ENCODE assay signal across 8 mouse cellular contexts in genomic region chr17:24549618-24550415, GRCm38 (mm10). TPM values are rescaled to one million over a fixed set of nuclear protein-coding genes. Genes with fewer than 3 reads are reported as not detected.
DNase-seq lines count a peak whose midpoint lies in the region; ATAC-seq lines count a peak whose summit lies in the region.

Pkd1 (plus strand) TSS chr17:24549834.

- H3K4me1 ChIP-seq in heart, embryonic 10.5 days: peaks cover 23% of the 10 kb centered on the region
- peaks cover 35% of the 10 kb centered on the region for H3K4me1 ChIP-seq in kidney, embryonic 15.5 days

- H3K9ac ChIP-seq in kidney, embryonic 15.5 days: peak within 1 kb of the TSS; percentile 95

- peaks cover 4% of the 10 kb centered on the region for H3K36me3 ChIP-seq in heart, embryonic 10.5 days
- H3K36me3 ChIP-seq in kidney, embryonic 15.5 days: no peaks in the 10 kb centered on the region

- peak within 1 kb of the TSS; percentile 86 for H3K4me3 ChIP-seq in heart, embryonic 10.5 days
- H3K4me3 ChIP-seq in kidney, embryonic 15.5 days (replicated peaks): peak within 1 kb of the TSS; percentile 91

- H3K27me3 ChIP-seq in heart, embryonic 10.5 days (ENCODE audit: insufficient read depth, poor library complexity, severe bottlenecking): peaks cover 20% of the 10 kb centered on the region
- H3K27me3 ChIP-seq in kidney, embryonic 15.5 days: peaks cover 3% of the 10 kb centered on the region; the same call in 1 of the 2 replicates

- H3K4me2 ChIP-seq in kidney, embryonic 15.5 days: peak within 1 kb of the TSS; percentile 88

- ATAC-seq in erythroblast, adult 5-6 weeks (replicated peaks; ENCODE audit: low FRiP score, poor library complexity, severe bottlenecking): peak; percentile 83
- ATAC-seq in kidney, embryonic 15.5 days (replicated peaks; ENCODE audit: low FRiP score): peak; percentile 96
- ATAC-seq in monocyte, adult 5-6 weeks (replicated peaks; ENCODE audit: insufficient number of reproducible peaks, low FRiP score, low TSS enrichment, poor library complexity, severe bottlenecking): peak; percentile 99

- H3K27ac ChIP-seq in heart, embryonic 10.5 days: peak within 1 kb of the TSS; percentile 97
- peak within 1 kb of the TSS; percentile 97 for H3K27ac ChIP-seq in kidney, embryonic 15.5 days

- DNase-seq in B cell, adult 2 months: peak; percentile 99
- peak; percentile 100 for DNase-seq in brain, adult 2 months (ENCODE audit: low read depth, low spot score)
- peak; percentile 100 for DNase-seq in heart, embryonic 10.5 days (ENCODE audit: low spot score)
- peak; percentile 100 for DNase-seq in liver
- DNase-seq in spleen, postnatal 4 days (ENCODE audit: low spot score in 2 of 2): peak; percentile 99

- H3K9me3 ChIP-seq in heart, embryonic 10.5 days: no peaks in the 10 kb centered on the region
- H3K9me3 ChIP-seq in kidney, embryonic 15.5 days (replicated peaks): no peaks in the 10 kb centered on the region

- WGBS in heart, embryonic 10.5 days: under 1% methylated on average over 72 of the region's 72 CpGs
- under 1% methylated on average over 69 of the region's 72 CpGs for WGBS in kidney, embryonic 15.5 days

RNA-seq across cellular contexts. Expression of gene Pkd1, which starts in this region (rescaled TPM):
- 1.5 and 6.1 TPM in 2 replicates for total RNA-seq in erythroblast, adult 5-6 weeks (2015; ENCODE audit: low replicate concordance)
- total RNA-seq in erythroblast, adult 5-6 weeks (2017; ENCODE audit: low replicate concordance): 3.8 and 16.2 TPM in 2 replicates
- 12.3 and 13.9 TPM in 2 replicates for polyA plus RNA-seq in heart, embryonic 10.5 days (2016; fragmentation: Nextera tagmentation; extraction: Ambion mirVana)
- 21.3 and 21.9 TPM in 2 replicates for polyA plus RNA-seq in kidney, embryonic 15.5 days (2015; fragmentation: Nextera tagmentation; extraction: Ambion mirVana)
- 9.1 to 15.7 TPM (median 11.9 TPM) in 3 replicates for total RNA-seq in monocyte, adult 5-6 weeks (2017)

Comparison
In these comparisons a context has a peak if more than half of its experiments do, and no peak if none do; other contexts are left out.
1. Peak in every context shown above with its lines: DNase-seq, ATAC-seq, H3K4me3 ChIP-seq and H3K27ac ChIP-seq.